Mouse (Mus musculus): ENCODE data around the gene Tmem266.

DNA sequence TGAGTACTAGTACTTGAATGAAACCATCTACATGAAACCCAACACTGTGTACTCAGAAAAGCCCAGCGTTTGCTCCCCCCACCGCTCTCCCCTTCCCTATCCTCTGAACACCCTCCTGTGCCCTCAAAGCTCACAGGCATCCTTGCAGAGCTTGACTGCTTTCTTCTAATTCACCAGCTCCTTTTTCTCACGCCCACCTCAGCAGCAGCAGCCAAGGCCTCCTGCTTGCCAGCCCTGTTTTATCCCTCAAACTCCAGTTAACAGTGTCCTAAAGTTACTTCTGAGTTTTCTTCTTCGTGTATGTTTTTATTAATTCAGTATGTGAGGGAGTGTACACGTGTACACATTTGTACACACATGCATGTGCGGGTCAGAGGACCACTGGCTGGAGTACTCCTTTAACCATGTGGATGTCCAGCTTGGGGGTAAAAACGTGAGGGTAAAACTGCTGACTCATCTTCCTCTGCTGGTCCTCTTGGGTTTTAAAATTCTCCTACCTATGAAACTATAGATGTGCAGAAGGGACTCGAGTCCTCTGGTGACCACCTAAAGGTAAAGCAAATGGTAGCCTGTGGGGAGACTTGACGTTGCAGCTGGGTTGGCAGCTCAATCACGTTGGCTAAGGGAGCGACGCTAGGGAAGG lies 13.0 kb upstream of the Tmem266 start:
- TF ChIP-seq CTCF (IDR thresholded peaks at IDR 0.05; ENCODE audit: extremely low read depth, insufficient read length, insufficient replicate concordance, low read depth, low read length) (no peak), POLR2A (IDR thresholded peaks at IDR 0.05; ENCODE audit: low read depth, low read length) (no peak)
